Mouse (Mus musculus) megakaryocyte, adult 5-6 weeks (primary cell): ENCODE results near the gene Scyl2. TPM values are rescaled to one million over a fixed set of nuclear protein-coding genes. Genes with fewer than 3 reads are reported as not detected.
"Not testable (repeated sequence)": the region's sequence is repeated elsewhere in the genome, so short reads cannot be mapped to it uniquely, and the experiment has no call there.

Source experiments
- ATAC-seq: 2 replicates; pipeline ENCODE4 v1.8.0; 2016; ENCODE audit warnings: mild to moderate bottlenecking, inconsistent platforms; ENCODE audit not compliant: poor library complexity, severe bottlenecking
- total RNA-seq, 2 experiments: library from RNA; stranded (forward) in 1 of 2; stranded (reverse) in 1 of 2; fragments of 153-499, 151-499 nt in 1 of 2; fragments of 221-1000, 200-1000 nt in 1 of 2; gene quantifications; 2 replicates each; pipeline versions ENCODE4 v1.2.3 to v1.2.4; 2015 to 2017

Gene Scyl2
- total RNA-seq, 2 experiments from 2014 or later = 28.4 to 33.6 TPM

DNA sequence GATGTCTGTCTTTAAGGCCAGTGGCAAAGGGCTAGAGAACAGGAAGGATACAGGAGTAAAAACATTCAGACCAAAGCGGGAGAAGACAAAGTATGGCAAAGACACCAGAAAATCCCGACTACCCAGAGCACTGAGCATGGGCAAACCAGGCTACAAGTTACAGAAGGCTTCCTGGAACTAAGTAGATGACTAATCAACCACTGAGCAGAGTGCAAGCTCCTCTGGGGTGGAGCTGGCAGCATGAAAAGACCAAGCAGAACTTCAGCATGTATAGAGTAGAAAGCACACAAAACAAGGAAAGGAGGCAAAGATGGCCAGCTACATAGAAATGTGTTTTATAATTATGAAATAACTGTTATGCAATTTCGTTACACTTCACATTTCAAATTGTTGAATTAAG is 5.6 kb downstream of the Scyl2 start:
- peak; percentile 84 for ATAC-seq

DNA sequence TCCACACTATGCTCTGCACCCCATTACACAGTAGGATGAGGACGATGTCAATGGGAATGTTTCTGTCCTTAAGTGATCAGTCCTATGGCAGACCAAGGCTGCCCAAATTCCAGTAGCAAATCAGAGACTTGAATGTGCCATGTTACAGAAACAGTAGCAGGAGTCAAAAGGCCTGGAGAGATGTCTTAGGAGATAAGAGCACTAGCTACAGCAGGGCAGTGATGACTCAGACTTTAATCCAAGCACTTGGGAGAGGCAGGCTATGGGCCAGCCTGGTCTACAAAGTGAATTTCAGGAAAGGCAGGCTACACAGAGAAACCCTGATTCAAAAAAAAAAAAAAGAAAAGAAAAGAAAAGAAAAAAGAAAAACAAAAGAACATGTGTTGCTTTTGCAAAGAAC is 6.6 kb downstream of the Scyl2 start:
- ATAC-seq = no peak

DNA sequence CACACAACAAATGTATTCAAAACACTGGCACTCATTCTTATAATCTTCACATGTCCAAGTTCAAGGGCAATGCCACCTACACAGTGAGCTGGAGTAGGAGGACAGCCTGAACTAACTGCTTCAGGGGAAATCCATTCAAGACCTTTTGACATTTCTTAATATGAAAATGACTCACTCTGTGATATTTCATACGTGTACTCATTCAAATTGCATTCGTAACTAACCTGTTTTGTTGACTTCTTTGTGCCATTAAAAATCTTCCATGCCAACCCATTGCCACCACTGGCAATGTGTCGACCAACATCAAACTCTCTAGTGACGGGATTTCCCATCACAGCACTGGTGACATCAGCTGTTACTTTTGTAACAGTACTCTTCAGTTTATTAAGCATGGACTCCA is 8.0 kb downstream of the Scyl2 start:
- ATAC-seq = no peak

DNA sequence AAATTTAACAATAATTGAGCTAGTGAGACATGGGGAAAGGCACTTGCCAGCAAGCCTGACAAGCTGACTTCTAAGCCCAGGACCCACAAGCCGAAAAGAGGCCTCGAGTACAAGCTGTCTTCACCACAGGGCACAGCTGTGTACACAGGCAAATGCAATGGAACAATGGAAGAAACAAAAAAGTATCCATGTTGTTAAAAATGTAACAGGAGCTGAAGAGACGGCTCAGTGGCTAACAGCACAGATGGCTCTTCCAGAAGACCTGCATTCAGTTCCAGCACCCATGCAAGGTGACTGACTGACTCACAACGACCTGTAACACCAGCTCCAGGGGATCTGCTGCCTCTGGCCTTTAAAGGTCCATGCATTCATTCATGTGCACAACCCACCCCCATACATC is 9.5 kb downstream of the Scyl2 start:
- ATAC-seq = no peak

DNA sequence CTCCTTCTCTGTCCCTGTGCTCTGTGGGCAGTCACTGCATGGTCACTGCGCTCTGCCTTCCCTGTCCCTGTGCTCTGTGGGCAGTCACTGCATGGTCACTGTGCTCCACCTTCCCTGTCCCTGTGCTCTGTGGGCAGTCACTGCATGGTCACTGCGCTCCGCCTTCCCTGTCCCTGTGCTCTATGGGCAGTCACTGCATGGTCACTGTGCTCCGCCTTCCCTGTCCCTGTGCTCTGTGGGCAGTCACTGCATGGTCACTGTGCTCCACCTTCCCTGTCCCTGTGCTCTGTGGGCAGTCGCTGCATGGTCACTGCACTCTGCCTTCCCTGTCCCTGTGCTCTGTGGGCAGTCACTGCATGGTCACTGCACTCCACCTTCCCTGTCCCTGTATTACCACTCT is 15.7 kb downstream of the Scyl2 start:
- not testable (repeated sequence) for ATAC-seq

DNA sequence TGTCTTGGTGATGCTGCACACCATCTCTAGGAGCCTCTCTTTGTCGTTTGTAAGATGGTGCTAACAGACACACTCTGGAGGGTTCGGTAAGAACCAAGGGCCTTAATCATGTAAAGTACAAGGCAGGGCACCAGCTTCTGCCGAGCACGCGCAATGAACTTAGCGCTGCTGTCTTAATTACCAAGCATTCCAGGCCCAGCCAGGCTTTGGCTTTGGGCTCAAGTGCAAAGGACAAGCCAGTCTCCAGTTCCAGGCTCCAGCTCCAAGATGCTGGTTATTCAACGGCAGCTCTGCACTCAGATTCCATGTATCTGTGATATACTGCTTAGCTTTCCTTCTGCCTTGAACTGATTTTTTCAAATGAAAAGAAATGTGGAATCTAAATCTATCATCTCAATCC is 18.5 kb downstream of the Scyl2 start:
- ATAC-seq = no peak

DNA sequence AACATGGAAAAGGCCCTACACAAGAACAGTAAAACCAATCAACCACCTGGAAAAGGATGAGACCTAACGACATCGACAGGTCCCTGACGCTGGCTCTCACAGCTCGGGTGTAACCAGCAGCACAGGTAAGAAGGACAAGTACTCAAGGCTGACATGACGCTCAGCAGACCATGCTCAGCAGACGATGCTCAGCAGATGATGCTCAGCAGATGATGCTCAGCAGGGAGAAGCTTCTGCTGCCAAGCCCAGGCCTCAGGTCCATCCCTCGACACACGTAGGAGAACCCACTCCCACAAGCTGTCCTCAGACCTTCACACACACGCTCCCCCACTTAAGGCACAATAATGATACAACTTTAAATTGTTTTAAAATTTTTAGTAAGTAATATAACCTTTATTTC is 20.4 kb downstream of the Scyl2 start:
- no peak for ATAC-seq

DNA sequence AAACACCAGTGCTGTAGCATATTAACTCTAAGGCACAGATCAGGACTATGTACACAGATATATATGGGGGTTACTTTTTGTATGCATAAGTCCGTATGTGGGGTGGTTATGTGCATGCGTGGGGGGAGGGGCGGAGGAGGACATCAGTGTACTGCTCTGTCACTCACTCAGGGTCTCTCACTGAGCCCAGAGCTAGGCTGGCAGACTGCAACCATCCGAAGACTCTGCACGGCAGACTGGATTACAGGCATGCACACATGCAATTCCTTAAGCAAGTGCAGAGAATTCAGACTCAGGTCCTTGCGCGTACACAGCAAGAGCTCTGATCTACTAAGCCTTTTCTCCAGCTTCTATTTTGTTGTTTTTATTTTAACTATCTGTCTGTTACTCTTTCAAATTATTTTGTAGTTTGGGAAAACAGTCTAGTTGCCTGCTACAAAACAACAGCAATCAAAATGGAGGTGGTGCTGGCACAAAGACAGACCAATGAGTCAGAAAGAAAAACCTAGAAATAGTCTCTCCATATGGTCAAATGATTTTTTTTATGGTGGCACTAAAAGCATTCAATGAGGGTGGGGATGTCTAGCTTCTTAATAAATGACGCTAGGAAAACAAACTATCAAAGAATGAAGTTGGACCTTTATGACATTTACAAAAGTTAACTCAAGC is 21.0 kb downstream of the Scyl2 start:
- ATAC-seq = no peak

DNA sequence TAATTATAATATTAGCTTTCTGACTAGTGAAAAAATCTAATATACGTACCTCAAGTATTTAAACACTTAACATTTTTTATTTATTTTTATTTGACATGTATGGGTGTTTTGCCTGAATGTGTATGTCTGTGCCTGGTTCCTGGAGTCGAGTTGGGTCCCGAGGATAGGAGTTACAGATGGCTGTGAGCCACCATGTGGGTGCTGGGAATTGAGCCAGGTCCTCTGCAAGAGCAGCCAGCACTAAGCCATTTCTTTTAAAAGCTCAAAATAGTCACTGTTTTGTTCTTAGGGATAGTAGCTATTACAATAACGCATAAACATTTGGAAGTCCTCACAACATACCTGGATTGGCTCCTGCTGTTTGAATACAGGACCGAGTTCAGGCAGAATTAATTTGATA is 29.7 kb downstream of the Scyl2 start:
- ATAC-seq = no peak

DNA sequence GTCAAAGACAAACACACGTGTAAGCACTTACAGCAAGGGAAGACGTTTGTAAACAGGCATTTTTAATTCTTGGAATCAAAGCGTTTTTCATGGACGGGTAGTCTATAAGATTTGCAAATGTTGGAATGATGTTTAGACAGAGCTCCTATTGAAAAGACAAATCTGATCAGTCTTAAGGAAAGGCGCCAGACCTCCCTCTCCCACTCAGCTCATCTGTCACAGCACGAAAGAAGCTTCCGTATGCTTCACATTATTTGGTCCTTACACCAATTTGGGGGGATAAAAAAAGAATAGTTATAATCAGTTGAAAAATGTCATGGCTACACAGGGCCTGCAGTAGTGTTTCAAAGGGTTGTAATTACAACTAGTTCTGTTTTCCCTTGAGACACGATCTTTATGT is 33.2 kb downstream of the Scyl2 start:
- ATAC-seq = no peak

DNA sequence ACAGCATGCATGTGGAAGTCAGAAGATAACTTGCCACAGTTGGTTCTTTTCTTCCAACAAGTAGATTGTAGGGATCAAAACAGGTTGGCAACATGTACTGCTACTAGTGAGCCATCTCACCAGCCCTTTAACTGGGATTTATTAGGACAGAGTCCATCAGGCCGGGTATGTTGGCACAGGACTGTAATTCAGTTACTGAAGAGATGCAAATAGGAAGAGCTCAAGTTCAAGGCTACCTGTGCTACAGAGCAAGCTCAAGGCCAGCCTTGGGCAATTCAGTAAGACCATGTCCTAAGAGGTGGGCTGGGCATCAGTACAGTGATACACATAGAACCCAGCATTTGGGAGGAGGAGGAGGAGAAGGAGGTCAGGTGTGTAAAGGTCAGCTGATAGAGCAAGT is 34.4 kb downstream of the Scyl2 start:
- ATAC-seq = no peak

DNA sequence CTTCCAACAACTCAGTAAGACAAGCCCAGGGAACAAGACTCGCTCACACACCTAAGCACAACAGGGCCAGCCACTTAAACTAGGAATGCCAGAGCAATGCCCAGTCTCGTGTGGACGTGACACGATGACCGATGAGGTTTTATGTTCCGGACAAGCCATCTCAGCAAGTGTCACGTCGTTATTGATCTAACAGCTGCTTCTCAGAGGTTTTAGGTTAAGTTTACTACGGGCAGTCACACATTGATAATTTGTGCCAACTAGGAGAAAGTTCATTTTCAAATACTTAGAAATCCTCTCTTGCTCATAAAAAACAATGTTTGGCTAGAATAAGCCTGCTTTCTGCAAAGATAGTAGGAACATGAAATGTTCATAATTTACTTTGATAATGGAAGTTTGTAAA is 39.2 kb downstream of the Scyl2 start:
- no peak for ATAC-seq

DNA sequence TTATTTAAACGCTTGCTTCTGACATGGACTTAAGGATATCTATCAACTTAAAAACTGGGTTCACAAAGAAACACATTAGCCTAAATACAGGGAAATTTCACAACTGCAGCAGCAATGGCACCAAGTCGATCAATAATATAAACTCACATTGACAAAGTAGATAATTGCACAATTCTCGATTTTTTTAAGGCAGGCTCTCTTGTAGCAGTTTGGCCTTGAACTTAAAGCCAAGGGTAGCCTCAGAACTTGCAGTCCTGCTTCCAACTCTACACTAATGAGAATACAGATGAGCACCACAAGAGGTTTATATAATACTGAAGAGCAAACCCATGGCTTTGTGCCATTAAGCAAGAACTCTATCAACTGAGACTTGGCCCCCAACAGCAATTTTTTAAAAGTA is 49.1 kb downstream of the Scyl2 start:
- no peak for ATAC-seq

DNA sequence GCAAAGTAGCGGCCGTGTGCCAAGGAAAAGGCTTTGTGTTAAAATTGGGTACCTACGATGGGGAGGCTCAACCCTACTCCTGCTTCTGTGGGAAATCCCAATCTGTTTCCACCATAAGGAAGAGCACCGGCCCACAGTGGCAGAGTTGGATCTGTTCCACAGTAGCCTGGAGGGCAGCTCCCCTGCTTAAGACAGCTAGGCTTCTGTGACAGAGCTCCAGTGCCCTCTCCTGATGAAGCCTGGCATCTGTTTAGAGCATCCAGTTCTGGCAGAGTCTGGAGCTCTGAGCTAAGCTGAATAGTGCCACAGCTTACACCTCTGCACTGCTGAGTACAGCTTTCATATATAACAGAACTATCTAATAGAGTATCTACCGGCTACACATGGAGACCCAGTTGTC is 51.1 kb downstream of the Scyl2 start:
- ATAC-seq = no peak

DNA sequence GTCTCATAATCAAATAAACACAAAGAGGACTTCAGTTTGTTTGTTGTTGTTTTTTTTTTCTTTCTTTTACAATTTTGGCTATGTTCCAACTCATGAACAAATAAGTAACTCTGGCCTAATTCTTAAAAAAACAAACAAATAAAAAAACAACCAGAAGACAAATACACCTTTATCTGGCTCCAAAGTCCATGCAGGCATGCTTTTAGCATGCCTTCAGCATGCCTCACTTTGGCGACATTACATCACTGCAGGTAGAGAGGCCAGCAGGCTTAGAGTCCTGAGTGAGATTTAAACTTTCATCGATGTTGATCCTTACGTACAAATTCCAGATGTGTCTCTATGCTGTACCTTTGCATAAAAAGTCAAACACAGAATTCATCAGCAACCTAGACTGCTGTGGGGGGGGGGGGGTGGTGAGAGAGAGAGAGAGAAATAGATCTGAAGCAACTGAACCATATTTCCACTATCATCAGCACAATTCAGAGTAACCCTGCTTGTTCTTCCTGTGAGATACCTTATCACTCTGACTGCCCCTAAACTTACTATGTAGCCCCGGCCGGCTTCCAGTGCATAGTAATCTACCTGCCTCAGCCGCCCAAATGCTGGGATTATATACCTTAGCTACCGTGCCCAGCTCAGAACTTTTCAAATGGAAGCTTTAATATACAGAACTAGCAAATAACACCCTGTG is 52.2 kb downstream of the Scyl2 start:
- ATAC-seq = no peak

DNA sequence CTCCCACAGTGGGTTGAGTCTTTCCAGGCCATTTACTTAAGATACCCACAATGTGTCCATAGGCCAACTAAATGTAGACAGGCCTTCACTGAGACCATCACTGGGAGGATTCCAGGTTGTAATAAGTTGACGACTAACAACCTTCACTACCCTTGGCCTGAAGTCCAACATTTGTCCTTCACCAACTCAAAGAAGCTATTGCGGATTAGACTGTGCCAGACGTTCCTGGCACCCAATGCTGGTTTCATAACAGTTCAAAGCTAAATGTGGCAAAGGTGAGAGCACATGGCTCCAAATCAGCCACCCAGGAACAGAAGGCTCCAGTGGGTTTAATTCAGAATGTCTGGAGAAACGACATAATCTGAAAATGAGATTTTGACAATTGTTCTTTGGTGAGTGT is 53.0 kb downstream of the Scyl2 start:
- no peak for ATAC-seq

DNA sequence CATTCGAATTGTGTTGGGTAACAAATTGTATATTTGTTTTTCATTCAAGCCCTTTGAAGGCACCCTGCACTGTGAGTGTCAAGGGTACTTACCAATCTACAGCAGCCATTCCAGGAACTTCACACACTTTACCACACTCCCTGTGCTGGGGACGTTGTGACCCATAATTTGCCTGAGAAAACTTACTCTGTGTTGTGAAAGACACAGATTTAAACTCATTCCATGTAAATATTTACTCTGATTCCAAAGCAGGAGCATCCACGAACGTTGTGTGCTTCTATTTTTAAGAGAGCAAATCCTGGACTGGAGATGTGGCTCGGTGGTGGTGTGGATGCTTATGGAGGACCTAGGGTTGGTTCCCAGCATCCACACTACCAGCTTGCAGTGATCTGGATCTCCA is 54.3 kb downstream of the Scyl2 start:
- no peak for ATAC-seq

DNA sequence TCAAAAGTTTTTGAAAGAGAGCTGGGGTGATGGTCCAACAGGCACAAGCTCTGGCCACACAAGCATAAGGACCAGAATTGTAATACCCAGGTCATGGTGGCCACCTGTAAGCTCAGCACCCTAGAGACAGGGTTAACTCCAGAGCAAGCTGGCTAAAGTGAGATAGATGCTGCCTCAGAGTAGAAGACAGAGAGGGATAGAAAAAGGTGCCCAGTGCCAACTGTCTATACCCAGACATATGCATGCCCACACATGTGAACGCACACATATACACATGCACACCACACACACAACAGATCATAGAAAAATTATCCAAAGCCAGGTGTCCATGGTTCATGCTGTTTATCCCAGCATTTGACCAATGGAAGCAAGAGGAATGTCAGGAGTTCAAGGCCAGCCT is 55.5 kb downstream of the Scyl2 start:
- ATAC-seq = no peak

DNA sequence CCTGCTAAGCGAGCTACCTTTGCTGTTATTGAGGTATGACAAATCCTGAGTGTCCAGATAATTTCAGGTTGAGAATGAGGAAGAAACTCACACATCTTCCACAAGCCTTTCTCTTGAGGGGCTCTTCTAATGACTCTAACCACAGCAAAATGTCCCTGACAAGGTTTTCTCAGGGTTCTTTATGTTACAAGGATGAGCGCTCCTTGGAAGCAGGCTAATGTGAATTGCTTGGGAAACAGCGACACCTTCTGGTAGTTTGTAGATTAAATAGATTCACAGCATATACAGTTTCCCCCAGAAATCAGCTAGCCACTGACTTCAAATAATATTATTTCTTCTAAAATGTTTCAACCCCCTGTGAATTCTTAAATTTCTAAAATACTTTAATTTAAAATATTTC is 56.0 kb downstream of the Scyl2 start:
- ATAC-seq = peak; percentile 80

DNA sequence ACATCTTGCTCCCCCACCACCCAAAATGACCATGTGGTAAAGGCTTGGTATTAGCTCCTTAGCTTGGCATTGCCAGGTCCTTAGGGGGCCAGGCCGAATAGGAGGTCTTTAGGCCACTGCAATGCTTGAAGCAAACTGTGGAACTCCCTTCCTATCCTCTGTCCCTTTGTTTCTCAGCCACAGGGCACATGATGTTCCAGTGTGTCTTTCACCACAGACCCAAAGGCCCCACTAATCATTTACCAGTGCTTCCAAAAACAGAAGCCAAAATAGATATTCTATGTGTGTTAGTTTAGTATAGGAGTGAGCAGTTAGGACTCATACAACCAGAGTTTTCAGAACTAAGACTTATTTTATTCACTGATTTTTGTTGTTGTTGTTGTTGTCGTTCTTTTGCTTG is 59.4 kb downstream of the Scyl2 start:
- no peak for ATAC-seq

DNA sequence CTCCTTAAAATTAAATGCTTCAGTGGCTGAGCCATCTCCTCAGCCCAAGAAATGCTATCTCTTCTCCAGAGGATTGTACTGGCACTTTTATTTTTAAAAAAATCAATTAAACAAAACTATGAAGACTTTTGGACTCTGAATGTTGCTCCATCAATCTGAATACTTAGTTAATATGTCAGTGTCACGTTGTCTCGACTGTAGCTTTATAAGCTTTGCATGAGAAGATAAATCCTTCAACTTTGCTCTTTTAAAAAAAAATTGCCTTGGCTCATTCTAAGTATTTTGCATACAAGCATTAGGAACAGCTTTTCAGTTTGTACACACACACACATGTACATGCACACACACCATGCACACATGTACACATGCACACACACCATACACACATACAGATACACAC is 61.9 kb downstream of the Scyl2 start:
- no peak for ATAC-seq

DNA sequence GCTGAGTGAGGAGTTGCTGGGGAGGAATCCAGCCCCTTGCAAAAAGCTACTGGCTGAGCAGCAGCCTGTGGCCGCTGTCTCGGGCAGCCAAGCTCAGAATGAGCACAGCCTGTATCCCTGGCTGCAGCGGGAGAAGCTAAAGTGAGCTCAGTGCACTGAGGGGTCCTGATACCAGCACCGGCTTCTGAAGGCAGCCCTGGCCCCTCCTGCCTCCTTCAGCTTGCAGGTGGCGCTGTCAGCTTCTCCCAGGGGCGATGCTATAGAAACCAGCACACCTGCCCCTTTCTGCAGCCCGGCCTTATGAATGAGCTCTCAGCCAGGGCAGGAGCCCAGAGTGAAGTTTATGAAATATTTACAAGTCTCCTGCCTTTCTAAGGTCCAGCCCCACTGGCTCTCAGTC is 65.0 kb downstream of the Scyl2 start, which contains the start of gene Slc17a8:
Gene Slc17a8, minus strand, starts transcription at position 125 of the 400 bp plus-strand sequence.
- ATAC-seq = no peak

DNA sequence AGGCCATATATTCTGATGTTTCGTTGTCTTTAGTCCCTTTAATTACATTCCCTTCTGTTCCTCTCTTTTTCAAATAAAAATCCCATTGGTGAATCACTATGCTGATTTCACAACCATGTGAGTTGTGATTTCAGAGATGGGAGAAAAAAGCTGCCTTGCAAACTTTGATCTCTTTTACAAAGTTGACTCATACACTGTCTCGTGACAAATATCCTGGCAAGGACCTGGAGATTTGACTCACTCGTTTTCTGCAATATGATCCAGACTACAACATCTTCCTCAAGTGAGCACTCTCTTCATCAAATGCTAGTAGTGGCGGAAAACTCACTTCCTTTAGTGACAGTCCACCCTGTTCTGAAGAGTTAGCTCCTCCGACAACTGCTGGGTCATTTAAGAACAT is 86.8 kb downstream of the Scyl2 start:
- ATAC-seq = 0 out of 2 replicates have a peak, but pooled peaks have one; percentile 6
